In genomic region chr8:91514752-91515478, GRCm38 (mm10) we compare ENCODE assay signal across 13 mouse cellular contexts.
DNase-seq lines count a peak whose midpoint lies in the region; ATAC-seq lines count a peak whose summit lies in the region.
"Had no signal": no experiment of that assay in that cellular context is flagged by ENCODE, and none has a peak within 500 bp of the region (broad histone marks: within the 10 kb centered on the region; RNA-seq: fewer than 3 reads in every experiment).

No protein-coding gene starts in this region.

- no peak overlapping the region for H3K4me3 ChIP-seq in neural tube, embryonic 15.5 days (replicated peaks)
- no peak overlapping the region for H3K4me3 ChIP-seq in forebrain, embryonic 13.5 days
- H3K4me3 ChIP-seq in midbrain, embryonic 11.5 days (ENCODE audit: low read depth, low read length), result no peak overlapping the region
- H3K4me3 ChIP-seq: heart, embryonic 12.5 days; hindbrain, embryonic 15.5 days; limb, embryonic 12.5 days; megakaryocyte, embryonic 14.5 days had no signal

- H3K9me3 ChIP-seq in neural tube, embryonic 15.5 days (replicated peaks), result no peaks in the 10 kb centered on the region
- H3K9me3 ChIP-seq in forebrain, embryonic 13.5 days (replicated peaks), result no peaks in the 10 kb centered on the region
- H3K9me3 ChIP-seq in midbrain, embryonic 11.5 days (ENCODE audit: control insufficient read depth, low read length), result no peaks in the 10 kb centered on the region
- H3K9me3 ChIP-seq: heart, embryonic 12.5 days; hindbrain, embryonic 15.5 days; limb, embryonic 12.5 days; megakaryocyte, embryonic 14.5 days had no signal

- H3K27me3 ChIP-seq in neural tube, embryonic 15.5 days (replicated peaks), result peaks cover 21% of the 10 kb centered on the region
- H3K27me3 ChIP-seq in forebrain, embryonic 13.5 days, result peaks cover 69% of the 10 kb centered on the region
- peaks cover 36% of the 10 kb centered on the region for H3K27me3 ChIP-seq in midbrain, embryonic 11.5 days (ENCODE audit: control insufficient read depth, insufficient read depth, low read length)
- H3K27me3 ChIP-seq: heart, embryonic 12.5 days; megakaryocyte, embryonic 14.5 days had no signal

- H3K36me3 ChIP-seq in neural tube, embryonic 15.5 days, result no peaks in the 10 kb centered on the region
- no peaks in the 10 kb centered on the region for H3K36me3 ChIP-seq in forebrain, embryonic 13.5 days (ENCODE audit: poor library complexity, severe bottlenecking)
- H3K36me3 ChIP-seq in midbrain, embryonic 11.5 days (ENCODE audit: control insufficient read depth, insufficient read depth, low read length), result no peaks in the 10 kb centered on the region
- H3K36me3 ChIP-seq: heart, embryonic 12.5 days; hindbrain, embryonic 15.5 days; limb, embryonic 12.5 days had no signal

- H3K4me2 ChIP-seq in neural tube, embryonic 15.5 days, result no peak overlapping the region
- 0 out of 2 replicates have a peak overlapping the region, but pooled peaks have one; percentile 1 for H3K4me2 ChIP-seq in forebrain, embryonic 13.5 days
- 0 out of 2 replicates have a peak overlapping the region, but pooled peaks have one; percentile 12 for H3K4me2 ChIP-seq in midbrain, embryonic 11.5 days
- H3K4me2 ChIP-seq: heart, embryonic 12.5 days; hindbrain, embryonic 15.5 days; limb, embryonic 12.5 days had no signal

- DNase-seq in neural tube, embryonic 10.5 days (ENCODE audit: extremely low spot score, low spot score), result peak; percentile 58
- DNase-seq in midbrain, embryonic 11.5 days (ENCODE audit: low spot score, missing footprints), result peak; percentile 95
- DNase-seq in gastrocnemius, postnatal 10 days, result no peak
- DNase-seq in heart, adult 11 months, result no peak
- DNase-seq: cerebellum, postnatal 14 days; kidney, postnatal 14 days had no signal

- H3K4me1 ChIP-seq in neural tube, embryonic 15.5 days, result peaks cover 31% of the 10 kb centered on the region
- peaks cover 53% of the 10 kb centered on the region for H3K4me1 ChIP-seq in forebrain, embryonic 13.5 days
- H3K4me1 ChIP-seq in midbrain, embryonic 11.5 days (ENCODE audit: control insufficient read depth, insufficient read depth, low read length), result peaks cover 44% of the 10 kb centered on the region

- no peak for ATAC-seq in neural tube, embryonic 15.5 days (ENCODE audit: low FRiP score)
- ATAC-seq in forebrain, embryonic 13.5 days, result peak; percentile 65; the same call in 1 of the 2 replicates
- ATAC-seq in midbrain, embryonic 11.5 days (ENCODE audit: low FRiP score), result peak; percentile 88
- no peak for ATAC-seq in monocyte, adult 5-6 weeks (replicated peaks; ENCODE audit: insufficient number of reproducible peaks, low FRiP score, low TSS enrichment, poor library complexity, severe bottlenecking)

- H3K27ac ChIP-seq in neural tube, embryonic 15.5 days (replicated peaks), result no peak overlapping the region
- H3K27ac ChIP-seq in forebrain, embryonic 13.5 days, result no peak overlapping the region
- H3K27ac ChIP-seq in midbrain, embryonic 11.5 days (ENCODE audit: low read depth, low read length), result peak overlapping the region; percentile 73
- H3K27ac ChIP-seq: hindbrain, embryonic 15.5 days; limb, embryonic 12.5 days had no signal

- H3K9ac ChIP-seq in neural tube, embryonic 15.5 days (replicated peaks), result no peak overlapping the region
- 0 out of 2 replicates have a peak overlapping the region, but pooled peaks have one; percentile 2 for H3K9ac ChIP-seq in forebrain, embryonic 13.5 days
- no peak overlapping the region; the same call in 1 of the 2 replicates for H3K9ac ChIP-seq in midbrain, embryonic 11.5 days (ENCODE audit: low read length)
- H3K9ac ChIP-seq: heart, embryonic 12.5 days; hindbrain, embryonic 15.5 days; limb, embryonic 12.5 days had no signal

- WGBS in neural tube, embryonic 15.5 days, result 24% methylated on average over 16 of the region's 16 CpGs
- 14% methylated on average over 16 of the region's 16 CpGs for WGBS in forebrain, embryonic 13.5 days
- WGBS in midbrain, embryonic 11.5 days, result 25% methylated on average over 16 of the region's 16 CpGs

Comparison
In these comparisons a context has a peak if more than half of its experiments do, and no peak if none do; other contexts are left out.
1. DNase-seq: peak in neural tube, embryonic 10.5 days (single experiment) and midbrain, embryonic 11.5 days (single experiment); none in gastrocnemius, postnatal 10 days (single experiment) and heart, adult 11 months (single experiment).
2. ATAC-seq: peak in forebrain, embryonic 13.5 days (single experiment) and midbrain, embryonic 11.5 days (single experiment); none in neural tube, embryonic 15.5 days (single experiment) and monocyte, adult 5-6 weeks (single experiment).